Mouse (Mus musculus) lung, adult 2 months (tissue): ENCODE data around the gene Asxl2.

Experiments
- CTCF ChIP-seq: fragments of 200-500 bp; IDR thresholded peaks from 2 replicates; pipeline ENCODE4 v1.5.1; 2011; ENCODE audit warnings: mild to moderate bottlenecking, low read length, control low read depth; ENCODE audit not compliant: insufficient read depth
- POLR2A ChIP-seq: fragments of 200-500 bp; IDR thresholded peaks from 2 replicates; pipeline ENCODE4 v1.6.1; 2011; ENCODE audit warnings: low read depth, mild to moderate bottlenecking, control low read depth, low read length, borderline replicate concordance; ENCODE audit errors: extremely low read depth

GRCm38 (mm10) chr12:3548582-3549211 is 122.0 kb downstream of the Asxl2 start:
- TF ChIP-seq CTCF (no peak), POLR2A (no peak)
